Mouse (Mus musculus): ENCODE measurements around the gene Agbl2. TPM values are rescaled to one million over a fixed set of nuclear protein-coding genes. Genes with fewer than 3 reads are reported as not detected.
"Not testable (repeated sequence)": the region's sequence is repeated elsewhere in the genome, so short reads cannot be mapped to it uniquely, and the experiment has no call there.

The Agbl2 gene
- total RNA-seq, 2 experiments from 2014 or later: 0.72 to 1.4 TPM

DNA sequence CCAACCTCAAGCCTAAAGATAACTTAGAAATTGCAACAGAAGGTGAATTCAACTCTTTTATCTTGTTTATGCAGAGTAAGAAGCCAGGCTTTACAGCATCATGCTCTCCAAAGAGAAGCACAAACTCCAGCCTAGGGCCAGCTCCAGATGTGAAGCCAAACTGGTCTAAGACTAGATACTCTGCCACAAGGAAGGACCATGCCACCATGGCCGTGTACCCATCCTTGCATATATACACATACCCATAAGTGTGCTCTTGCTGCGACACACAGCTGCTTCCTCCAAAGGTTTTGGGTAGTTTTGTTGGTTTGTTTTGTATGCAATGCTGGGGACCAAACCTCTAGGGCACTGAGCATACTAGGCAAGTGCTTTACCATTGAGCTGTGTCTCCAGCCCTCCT, 32.7 kb downstream of the Agbl2 start:
- no peak for DNase-seq

DNA sequence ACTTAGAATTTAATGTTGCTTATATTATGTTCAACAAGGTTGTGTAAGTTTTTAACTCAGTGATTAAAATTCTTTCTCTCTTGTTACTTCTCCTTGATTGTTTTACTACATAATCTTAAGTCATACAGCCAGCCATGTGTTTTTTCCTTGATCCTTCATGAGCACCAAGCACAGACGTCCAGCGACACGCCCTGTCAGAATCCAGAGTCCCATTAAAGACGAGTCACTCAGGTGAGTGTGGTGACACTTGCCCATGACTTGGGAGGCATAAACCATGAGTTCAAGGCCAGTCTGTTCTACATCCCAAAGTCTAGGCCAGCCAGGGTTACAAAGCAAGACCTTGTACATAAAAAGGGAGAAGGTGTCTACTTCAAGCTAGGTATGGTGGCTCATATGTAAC, 33.6 kb downstream of the Agbl2 start:
- DNase-seq: no peak

DNA sequence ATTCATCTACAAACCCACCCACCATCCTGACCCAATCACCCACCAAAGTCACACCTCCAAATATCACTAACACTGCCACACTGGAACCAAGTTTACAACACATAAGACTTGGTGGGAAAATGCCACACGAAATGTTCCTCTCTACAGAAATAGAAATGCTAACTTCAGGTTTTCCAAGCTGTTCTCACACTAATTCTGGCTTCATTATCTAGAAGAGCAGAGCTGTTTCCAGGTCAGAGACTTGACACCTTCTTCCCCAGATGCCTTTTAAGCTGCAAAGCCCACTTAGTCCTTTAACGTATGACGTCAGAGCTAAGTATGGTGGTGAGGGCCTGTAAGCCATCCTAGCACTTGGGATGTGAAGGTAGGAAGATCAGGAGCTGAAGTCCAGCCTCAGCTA, 36.2 kb downstream of the Agbl2 start:
- DNase-seq: no peak

DNA sequence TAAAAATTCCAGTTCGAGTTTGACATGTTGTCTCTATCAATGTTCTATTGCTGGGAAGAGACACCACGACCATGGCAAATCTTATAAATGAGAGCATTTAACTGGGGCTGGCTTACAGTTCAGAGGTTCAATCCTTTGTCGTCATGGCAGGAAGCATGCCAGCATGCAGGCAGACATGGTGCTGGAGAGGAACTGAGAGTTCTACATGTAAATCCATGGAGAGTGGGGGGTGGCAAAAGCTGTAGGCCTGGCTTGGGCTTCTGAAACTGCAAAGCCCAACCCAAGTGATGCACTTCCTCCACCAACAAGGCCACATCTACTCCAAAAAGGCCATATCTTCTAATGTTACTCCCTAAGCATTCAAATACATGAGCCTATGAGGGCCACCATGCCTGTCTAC, 38.4 kb downstream of the Agbl2 start:
- DNase-seq: no peak

DNA sequence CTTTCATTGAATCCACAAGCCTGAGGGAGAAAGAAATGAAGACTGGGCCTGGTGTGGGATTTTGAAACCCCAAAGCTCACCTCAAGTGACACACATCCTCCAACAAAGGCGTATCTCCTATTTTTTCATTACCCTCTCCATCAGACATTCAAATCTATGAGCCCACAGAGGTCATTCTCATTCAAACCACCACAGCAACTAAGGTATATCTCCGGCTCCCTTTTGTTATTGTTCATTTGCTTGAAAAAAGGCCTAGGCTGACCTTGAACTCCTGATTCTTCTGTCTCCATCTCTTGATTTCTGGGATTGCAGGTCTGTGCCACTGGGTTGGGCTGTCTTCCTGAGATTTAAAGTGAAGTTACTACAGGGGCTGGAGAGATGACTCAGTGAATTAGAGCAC, 40.5 kb downstream of the Agbl2 start:
- no peak for DNase-seq

DNA sequence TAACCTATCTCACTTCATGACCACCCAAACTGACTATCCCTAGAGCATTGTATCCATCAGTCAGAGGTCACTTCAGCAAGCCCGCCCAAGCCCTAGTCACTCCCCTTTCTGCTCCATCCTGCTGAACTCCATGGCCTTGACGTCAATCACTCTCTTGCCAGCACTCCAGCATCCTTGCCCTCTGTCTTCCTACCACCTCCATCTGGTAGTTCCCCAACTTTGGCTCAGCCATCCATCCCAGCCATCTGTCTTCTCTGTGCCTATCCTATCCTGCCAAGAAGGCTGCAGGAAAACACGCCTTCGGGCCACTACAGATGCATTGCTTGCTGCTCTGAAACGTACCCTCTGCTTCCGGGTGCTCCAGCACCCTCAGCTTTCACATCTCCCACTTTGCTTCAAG, 41.3 kb downstream of the Agbl2 start:
- DNase-seq: no peak

DNA sequence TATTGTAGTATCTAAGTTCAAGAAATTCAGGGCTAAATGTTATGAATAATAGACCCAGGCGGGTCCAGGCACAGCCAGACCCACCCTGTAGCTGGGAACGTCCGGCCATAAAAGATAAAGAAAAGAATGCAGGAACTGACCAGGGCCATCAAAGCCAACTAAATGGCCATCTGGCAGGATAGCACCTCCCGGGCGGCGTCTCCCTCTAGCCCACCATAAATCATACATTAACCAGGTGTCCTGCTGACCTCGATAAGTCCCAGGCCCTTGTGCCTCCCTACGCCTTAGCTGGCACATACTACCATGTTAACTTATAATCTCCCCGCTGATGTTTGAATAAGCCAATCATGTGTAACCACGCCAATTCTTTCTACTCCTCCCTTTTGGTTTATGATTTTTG, 42.0 kb downstream of the Agbl2 start:
- not testable (repeated sequence) for DNase-seq

DNA sequence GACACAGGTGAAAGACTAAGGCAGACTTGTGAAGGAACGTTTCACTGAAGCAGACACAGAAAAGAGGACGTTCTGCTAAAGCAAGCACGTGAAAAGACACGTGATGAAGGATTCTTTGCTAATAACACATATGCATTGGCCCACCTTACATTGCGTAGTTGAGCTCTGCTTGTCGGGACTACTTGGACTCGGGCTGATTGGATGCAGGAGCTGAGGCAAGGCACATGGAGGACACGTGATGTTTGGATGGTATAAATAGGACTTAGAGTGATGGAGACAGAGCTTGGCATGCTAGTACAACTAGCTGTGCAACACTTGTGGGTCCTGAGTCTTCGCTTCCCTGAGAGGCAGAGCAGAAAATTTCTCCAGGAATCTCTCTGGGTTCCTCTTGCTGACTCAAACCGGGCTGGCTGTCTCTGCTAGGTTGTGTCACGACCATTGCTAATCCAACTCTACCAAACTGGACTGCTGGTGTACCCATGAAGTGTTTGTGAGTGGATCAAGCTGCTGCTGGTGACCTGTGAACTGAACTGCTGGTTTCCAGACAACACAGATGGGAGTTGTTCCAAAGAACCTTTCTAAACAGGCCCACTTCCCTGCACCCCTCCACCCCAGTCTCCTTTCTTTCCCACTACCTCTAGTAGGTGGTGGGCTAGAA, 43.1 kb downstream of the Agbl2 start:
- DNase-seq: no peak

DNA sequence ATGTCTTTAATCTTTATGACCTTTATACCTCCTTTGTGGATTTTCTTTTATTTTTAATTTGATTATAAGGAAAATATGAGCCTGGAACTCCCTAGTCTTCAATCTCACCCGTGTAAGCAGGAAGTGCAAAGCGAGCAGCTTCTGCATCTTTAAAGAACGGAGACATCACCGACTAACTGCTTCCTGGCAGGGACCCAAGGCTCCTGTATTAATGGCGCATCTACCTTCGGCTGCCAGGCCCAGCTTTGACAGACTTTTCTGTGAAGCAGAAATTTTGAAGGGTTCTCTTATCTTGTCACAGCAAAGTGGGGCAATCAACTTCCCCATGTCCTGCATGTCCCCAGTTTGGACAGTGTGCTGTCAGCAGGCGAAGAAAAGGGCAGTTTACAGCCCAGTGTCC, 46.2 kb downstream of the Agbl2 start:
- DNase-seq: peak; percentile 20

DNA sequence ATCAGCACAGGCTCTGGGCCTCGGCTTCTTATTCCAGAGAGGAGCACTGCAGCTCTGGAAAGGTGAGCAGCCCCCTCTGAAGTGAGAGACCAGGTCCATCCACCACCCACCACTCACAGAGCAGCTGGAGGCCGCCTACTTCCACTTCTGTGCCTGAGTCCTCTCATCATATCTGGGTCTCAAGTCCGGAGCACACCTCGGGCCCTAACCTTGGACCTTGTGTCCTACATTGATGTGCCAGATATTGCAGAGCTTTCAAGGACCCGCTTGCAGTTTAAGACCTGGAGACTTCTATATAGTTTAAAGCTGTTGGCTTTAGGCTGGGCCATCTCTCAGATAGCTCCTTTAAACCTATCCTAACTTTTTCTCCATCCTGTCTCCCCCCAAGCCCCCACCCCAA, 51.0 kb downstream of the Agbl2 start:
- DNase-seq: no peak

DNA sequence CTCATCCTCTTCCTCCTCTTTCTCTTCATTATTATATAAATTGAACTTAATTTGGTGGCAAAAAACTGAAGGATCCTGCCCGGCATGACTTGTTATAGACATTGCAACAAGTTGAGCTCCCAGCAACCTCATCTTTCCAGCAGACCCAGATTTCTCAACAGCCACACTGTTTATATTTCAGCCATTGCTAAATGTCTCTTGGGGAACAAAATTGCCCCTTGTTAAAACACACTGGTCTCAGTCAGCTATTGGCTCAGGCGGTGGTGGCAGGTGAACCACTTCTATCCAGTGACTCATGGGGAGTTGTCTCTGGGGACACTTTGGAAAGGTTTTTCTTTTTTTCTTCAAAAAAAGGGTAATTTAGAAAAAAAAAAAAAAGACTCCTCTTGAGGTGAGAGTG, 56.1 kb downstream of the Agbl2 start:
- DNase-seq: peak; percentile 14

DNA sequence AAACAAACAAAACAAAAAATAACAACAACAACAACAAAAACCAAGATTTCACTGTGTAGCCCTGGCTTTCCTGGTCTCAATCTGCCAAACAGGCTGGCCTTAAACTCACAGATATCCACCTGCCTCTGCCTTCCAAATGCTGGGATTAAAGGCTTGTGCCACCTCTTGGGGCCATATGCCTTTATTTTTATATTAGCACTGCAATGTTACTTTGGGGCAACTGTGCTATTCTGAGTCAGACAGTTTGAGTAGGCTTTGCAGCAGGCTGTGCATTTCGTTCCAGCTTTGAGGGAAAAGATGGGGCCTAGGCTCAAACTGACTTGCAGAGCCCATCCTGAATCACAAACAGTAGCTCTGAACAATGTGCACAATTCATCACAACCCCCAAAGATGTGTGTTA, 61.1 kb downstream of the Agbl2 start:
- no peak for DNase-seq

DNA sequence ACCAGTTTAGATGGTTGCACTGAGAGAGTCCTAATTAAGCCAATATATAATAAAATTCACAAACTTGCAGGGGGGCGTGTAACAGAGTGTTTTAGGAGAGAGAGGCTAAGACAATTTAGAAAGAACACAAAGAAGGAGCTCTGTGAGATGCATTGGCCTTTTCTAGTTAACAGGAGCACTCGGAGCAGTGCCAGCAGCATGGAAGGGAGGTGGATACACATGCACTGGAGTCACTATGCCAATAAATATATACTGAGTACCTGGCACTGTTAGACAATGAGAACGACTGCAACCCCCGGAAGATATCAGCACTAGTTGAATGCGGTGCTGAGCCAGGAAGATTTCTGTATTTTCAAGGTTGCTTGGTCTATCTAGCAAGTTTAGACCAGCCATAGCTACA, 61.7 kb downstream of the Agbl2 start:
- no peak for DNase-seq

DNA sequence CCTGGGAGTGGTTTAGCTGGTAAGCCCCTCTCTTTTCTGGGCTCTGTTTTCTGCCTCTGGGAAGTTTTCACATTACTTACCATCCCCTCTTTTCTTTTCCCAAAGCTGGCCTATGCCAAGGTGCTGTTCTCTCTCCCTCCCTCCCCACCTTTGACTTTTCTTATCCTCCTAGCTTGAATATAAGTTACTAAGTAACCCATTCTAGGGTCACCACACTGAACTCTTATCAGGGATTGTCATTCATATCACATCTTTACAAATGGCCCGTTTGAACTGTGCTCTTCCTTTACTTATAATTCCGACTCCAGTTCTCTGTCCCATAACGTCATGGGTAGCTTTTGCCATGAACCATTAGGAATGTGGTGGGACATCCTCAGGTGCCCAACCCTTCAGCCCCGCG, 62.7 kb downstream of the Agbl2 start:
- no peak for DNase-seq

DNA sequence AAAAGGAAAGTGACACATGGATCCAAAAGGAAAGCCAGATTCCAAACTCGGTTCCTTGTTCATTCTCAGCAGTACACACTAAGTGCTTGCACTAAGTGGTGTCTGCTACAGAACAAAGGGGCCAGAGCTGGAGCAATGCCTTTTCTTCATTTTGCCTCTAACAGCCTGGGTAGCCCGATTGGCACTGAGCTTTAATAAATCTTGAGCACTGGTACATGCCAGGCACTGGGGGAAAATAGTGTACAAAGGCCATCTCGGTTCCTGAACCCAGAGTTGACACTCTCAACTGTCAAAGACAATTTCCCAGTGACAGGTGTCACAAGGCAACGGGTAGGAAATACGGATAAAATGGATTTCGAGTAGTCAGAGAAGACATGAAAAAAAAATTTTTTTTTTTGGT, 63.6 kb downstream of the Agbl2 start:
- DNase-seq: peak; percentile 63

DNA sequence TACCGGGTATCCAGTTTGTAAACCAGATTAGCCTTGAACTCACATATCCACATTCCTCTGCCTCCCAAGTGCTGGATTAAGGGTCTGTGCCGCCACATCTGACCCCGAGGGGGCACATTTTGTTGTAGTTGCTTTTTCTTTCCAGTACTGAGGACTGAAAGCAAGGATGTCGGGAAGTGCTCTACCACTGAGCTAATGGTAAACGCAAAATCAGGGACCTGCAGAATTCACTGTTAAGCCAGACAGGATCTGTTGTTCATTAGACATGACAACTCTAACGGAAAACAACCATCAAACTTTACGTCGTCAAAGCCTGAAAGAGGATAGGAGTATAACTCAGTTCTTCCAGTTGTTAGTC, 64.0 kb downstream of the Agbl2 start:
- DNase-seq: no peak

DNA sequence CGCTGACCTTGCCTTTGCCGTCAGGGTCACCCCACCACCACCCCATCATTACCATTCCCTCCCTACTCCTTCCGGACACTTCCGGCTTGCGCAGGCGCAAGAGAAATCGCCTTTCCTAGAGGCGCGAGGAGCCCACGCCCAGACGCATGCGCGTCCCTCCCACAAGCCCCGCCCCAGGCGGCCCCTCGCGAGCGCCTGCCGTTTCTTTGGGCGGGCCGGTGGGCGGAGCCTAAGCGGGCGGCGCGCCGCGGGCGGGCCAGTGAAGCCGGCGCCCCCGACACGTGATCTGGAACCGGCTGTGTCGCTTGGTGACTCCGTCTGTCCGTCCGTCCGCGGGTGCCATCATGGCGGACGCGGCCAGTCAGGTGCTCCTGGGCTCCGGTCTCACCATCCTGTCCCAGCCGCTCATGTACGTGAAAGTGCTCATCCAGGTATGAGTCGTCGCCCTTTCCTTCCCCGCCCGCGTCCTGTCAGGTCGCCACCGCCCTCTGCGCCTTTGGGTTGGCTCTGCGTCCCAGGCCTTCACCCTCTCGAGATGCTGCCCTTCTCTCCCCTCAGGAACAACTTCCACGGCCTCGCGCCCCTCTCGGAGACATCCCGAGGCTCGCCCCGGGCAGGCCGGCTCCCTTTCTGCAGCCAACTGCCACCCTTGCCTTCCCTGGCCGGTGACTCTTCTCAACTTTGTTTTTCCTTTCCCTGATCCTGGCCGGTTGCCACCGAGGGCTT, 64.6 kb downstream of the Agbl2 start, which contains the start of gene Mtch2:
Gene Mtch2, plus strand, starts transcription at position 201 of the 726 bp plus-strand sequence.
- peak; percentile 100 for DNase-seq

DNA sequence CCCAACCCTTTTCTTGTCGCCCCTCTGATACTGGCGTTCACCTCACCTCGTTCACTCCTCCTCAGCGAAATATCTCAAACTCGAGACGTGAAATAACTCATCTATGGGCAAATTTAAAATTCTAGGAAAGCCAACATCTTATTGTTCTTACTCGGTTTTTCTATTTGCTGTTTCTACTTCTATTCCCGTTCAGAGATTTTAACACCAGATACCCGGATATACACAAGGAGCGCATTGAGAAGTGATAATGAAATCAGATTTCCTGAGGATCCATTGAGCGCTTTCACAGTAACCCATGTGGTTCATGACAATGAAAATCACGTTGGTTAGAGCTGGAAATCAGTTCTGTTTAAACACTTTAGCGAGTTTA, 65.1 kb downstream of the Agbl2 start:
- no peak for DNase-seq

DNA sequence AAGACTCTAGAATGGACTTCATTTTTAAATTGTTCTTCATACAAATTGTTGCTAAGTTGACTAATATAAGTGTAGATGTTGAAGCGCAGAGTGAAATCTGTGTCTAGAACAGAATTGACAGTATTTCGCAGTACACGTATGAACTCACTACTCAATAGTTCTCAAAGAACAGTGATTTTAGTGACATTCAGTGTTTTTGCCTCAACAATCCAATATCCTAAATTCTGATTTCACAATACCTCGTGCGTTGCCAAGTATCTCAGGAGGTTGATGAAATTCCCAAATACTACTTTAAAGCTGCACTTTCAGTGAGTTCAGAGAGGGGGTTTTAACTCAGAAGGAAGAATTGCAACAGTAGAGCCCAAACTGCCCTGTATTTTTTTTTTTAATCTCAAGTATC, 65.8 kb downstream of the Agbl2 start:
- no peak for DNase-seq

DNA sequence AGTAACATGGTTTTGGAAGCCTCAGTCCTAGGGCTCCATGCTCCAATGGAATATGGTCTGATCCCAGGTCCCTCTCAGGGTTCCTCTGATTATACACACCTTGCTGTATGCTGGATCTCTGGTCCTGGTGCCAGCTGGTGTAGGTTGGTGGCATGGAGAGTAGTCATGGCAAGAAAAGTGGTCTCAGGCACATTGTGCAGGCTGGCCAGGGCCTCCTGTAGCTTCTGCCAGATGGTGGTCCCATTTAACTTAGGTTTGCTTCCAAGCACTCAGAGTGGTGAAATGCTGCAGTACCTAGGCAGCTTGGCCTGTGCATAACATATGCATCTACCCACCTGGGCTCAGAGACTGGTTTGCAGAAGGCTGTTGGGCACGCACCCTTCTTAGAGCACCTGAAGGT, 67.9 kb downstream of the Agbl2 start:
- DNase-seq: no peak

DNA sequence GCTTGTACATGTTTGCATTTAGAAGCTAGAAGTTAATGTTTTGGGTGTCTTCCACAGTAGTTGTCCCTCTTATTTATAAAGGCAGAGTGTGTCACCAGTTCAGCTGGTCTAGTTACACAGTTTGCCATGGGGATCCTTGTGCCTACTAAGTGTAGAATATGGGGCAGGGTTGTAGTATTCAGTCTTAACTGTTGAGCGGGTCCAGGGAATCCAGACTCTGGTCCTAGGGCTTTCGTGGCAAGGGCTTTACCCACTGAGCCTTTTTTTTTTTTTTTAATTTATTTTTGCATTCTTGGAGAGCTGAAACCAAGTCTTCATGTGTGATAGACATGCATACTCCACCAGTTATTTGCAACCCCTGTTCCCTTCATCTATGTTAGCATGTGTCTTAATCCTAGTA, 79.0 kb downstream of the Agbl2 start:
- no peak for DNase-seq

DNA sequence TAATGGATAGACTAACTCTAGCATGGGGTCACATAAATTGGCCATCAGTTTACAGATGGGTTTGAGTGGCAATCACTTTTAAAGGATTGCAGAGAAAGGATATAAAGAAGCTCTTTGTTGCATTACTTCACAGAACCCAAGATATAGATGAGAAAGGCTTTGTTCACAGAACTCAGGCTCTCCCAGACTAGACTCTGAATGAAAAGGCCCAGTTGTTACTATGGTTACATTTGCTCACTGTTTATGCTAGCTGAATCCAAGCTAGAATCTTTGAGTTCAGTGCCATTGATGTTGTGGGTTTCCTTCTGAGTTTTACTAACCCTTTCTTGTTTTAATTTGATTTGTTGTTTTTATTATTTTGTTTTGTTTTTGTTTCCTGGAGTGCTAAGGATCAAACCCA, 81.7 kb downstream of the Agbl2 start:
- DNase-seq: no peak

DNA sequence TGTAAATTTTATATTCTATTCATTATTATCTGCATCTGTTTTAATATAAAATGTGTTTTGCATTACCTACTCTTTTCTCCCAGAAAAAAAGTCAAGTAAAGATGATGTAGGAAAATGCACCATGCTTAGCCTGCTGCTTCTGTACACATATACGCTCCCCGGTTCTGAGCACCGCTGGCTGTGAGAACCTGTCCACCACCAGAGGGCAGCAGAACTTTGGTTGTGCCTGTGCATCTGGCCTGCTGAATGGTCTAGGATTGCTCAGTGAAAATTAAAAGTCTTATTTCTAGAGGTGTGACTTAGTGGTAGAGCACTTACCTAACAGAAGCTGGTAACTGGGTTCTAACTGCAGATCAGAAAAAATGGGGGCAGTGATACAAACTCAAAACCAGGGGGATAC, 84.0 kb downstream of the Agbl2 start:
- DNase-seq: peak; percentile 91

DNA sequence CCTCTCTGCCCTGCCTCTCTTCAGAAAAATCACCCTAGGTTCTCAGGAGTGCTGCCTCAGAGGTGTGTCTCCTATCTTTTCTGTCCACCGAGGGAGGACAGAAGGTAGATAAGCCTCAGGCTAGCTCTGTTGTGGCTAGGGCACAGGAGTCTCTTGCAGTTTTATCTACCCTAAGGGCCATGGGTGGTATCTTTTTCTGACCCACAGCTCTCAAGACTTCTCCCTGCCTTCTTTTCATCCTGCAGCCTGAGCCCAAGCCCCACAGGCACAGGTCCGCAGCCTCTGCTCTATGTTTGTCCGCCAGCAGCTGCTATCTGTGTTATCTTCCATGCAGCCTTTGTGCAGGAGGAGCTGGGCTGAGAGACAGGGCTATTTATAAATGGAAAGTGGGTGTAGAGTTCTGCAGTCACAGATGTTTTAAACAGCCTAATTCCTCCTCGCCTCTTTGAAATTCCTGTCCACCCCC, 87.6 kb downstream of the Agbl2 start:
- DNase-seq: no peak
